Mouse (Mus musculus) adrenal gland, adult 8-10 months (tissue): ENCODE results near the gene Tac4. TPM values are rescaled to one million over a fixed set of nuclear protein-coding genes. Genes with fewer than 3 reads are reported as not detected.

Experiments used
- DNase-seq: peaks from one replicate; pipeline ENCODE4 v3.0.0; 2022
- total RNA-seq, 4 experiments: library from RNA; stranded (reverse); gene quantifications; 2 replicates each; pipeline ENCODE4 v1.2.4; 2022

Gene Tac4
- total RNA-seq, 4 experiments from 2014 or later = not detected

GRCm38 (mm10) chr11:95318116-95318515, 56.8 kb downstream of the Tac4 start:
- no peak for DNase-seq

Other genes with a start within 250 kb of the Tac4 start
- 10 to 100 TPM; 60.9 to 90.5 (median 76.0) TPM for gene Pdk2, start 220.2 kb upstream of the Tac4 start, total RNA-seq
- 10 to 100 TPM; 40.8 to 74.6 (median 49.9) TPM for gene Itga3, start 184.7 kb upstream of the Tac4 start, total RNA-seq
- not detected for gene Dlx3, start 141.4 kb upstream of the Tac4 start, total RNA-seq
- under 1 TPM in 2 of 4 experiments, not detected in 2; 0.28 to 0.32 TPM for gene Dlx4, start 115.3 kb upstream of the Tac4 start, total RNA-seq
- gene Kat7, start 48.7 kb downstream of the Tac4 start, total RNA-seq = 10 to 100 TPM; 50.4 to 86.8 (median 73.7) TPM
- 10 to 100 TPM; 14.7 to 21.4 (median 18.0) TPM for gene Fam117a, start 75.5 kb downstream of the Tac4 start, total RNA-seq
- gene Slc35b1, start 123.2 kb downstream of the Tac4 start, total RNA-seq = 10 to 100 TPM; 62.7 to 88.9 (median 78.0) TPM
- gene Spop, start 152.6 kb downstream of the Tac4 start, total RNA-seq = 100 to 1,000 TPM; 160 to 216 (median 189) TPM